Mouse (Mus musculus) cerebellum, adult 11 months (tissue): ENCODE data around the gene Dnase1.
A peak's percentile ranks its signal among the peaks of the same experiment; 100 is the strongest.
"Not testable (repeated sequence)": the region's sequence is repeated elsewhere in the genome, so short reads cannot be mapped to it uniquely, and the experiment has no call there.

Experiments used
- DNase-seq: peaks from one replicate; pipeline ENCODE4 v3.0.0; 2022

The Dnase1 gene

GRCm38 (mm10) chr16:4036807-4037206 is at the start of gene Dnase1:
Gene Dnase1, plus strand, starts transcription at chr16:4036942.
- DNase-seq = no peak

- no peak for DNase-seq
These were observed 48.3 kb upstream of the Dnase1 start for GRCm38 (mm10) chr16:3988410-3988809.

- DNase-seq = peak; percentile 97
These were observed 33.0 kb upstream of the Dnase1 start, which contains the start of gene Slx4 for GRCm38 (mm10) chr16:4003489-4004398. Gene Slx4, minus strand, starts transcription at chr16:4003770.

- DNase-seq = no peak
These were observed 23.7 kb upstream of the Dnase1 start for GRCm38 (mm10) chr16:4012882-4013570.

GRCm38 (mm10) chr16:4014040-4014668 is 22.6 kb upstream of the Dnase1 start:
- DNase-seq = no peak

- DNase-seq = not testable (repeated sequence)
These were observed 20.0 kb upstream of the Dnase1 start for GRCm38 (mm10) chr16:4016786-4017185.

- DNase-seq = not testable (repeated sequence)
These were observed 19.3 kb upstream of the Dnase1 start for GRCm38 (mm10) chr16:4017466-4017865.

GRCm38 (mm10) chr16:4021241-4021640 is 15.5 kb upstream of the Dnase1 start:
- DNase-seq = no peak

- DNase-seq = no peak
These were observed 14.0 kb upstream of the Dnase1 start for GRCm38 (mm10) chr16:4022719-4023118.

GRCm38 (mm10) chr16:4026672-4027071 is 10.1 kb upstream of the Dnase1 start:
- no peak for DNase-seq

- DNase-seq = no peak
These were observed 9.5 kb upstream of the Dnase1 start for GRCm38 (mm10) chr16:4027211-4027610.

- no peak for DNase-seq
These were observed 7.3 kb upstream of the Dnase1 start for GRCm38 (mm10) chr16:4029371-4029841.

- no peak for DNase-seq
These were observed 6.2 kb upstream of the Dnase1 start for GRCm38 (mm10) chr16:4030501-4030900.

GRCm38 (mm10) chr16:4031441-4032274 is 5.1 kb upstream of the Dnase1 start:
- DNase-seq = no peak

GRCm38 (mm10) chr16:4032341-4032748 is 4.4 kb upstream of the Dnase1 start:
- DNase-seq = no peak

- no peak for DNase-seq
These were observed 2.8 kb upstream of the Dnase1 start for GRCm38 (mm10) chr16:4033971-4034370.

- no peak for DNase-seq
These were observed 2.3 kb upstream of the Dnase1 start for GRCm38 (mm10) chr16:4034476-4034875.

- no peak for DNase-seq
These were observed 1.2 kb upstream of the Dnase1 start for GRCm38 (mm10) chr16:4035575-4035974.

GRCm38 (mm10) chr16:4037690-4038089 is 948 bp downstream of the Dnase1 start:
- no peak for DNase-seq

- no peak for DNase-seq
These were observed 3.5 kb downstream of the Dnase1 start for GRCm38 (mm10) chr16:4040206-4040605.

GRCm38 (mm10) chr16:4041646-4042045 is 4.9 kb downstream of the Dnase1 start:
- DNase-seq = no peak

GRCm38 (mm10) chr16:4044093-4044492 is 7.4 kb downstream of the Dnase1 start:
- no peak for DNase-seq
